Mouse (Mus musculus): ENCODE data around the gene Mark3. TPM values are rescaled to one million over a fixed set of nuclear protein-coding genes. Genes with fewer than 3 reads are reported as not detected.

Gene Mark3
- polyA plus RNA-seq, 1 experiment from 2014 or later = 70.5 TPM

- Histone ChIP-seq H3K27ac (replicated peaks; ENCODE audit: low read depth, low read length) (no peak overlapping the region), H3K36me3 (replicated peaks; ENCODE audit: control insufficient read depth, insufficient read depth, low read depth, low read length) (no peaks in the 10 kb centered on the region; the same call in 1 of the 2 replicates), H3K4me1 (ENCODE audit: control insufficient read depth, insufficient read depth, low read length) (peaks cover 6% of the 10 kb centered on the region; the same call in 1 of the 2 replicates), H3K27me3 (ENCODE audit: control insufficient read depth, insufficient read depth, low read length) (no peaks in the 10 kb centered on the region), H3K9me3 (replicated peaks; ENCODE audit: control insufficient read depth, low read length) (no peaks in the 10 kb centered on the region), H3K4me3 (ENCODE audit: low read depth, low read length) (no peak overlapping the region), H3K4me2 (ENCODE audit: low read depth, low read length) (no peak overlapping the region), H3K9ac (replicated peaks; ENCODE audit: low read length) (no peak overlapping the region)
- ATAC-seq (replicated peaks; ENCODE audit: insufficient number of reproducible peaks, low FRiP score, low TSS enrichment, low read depth) (no peak), DNase-seq (ENCODE audit: low spot score) (no peak)
- 97% methylated on average over 13 of the region's 13 CpGs for WGBS
Measured at GRCm38 (mm10) chr12:111680661-111681060, 106.3 kb downstream of the Mark3 start.

- Histone ChIP-seq H3K9ac (replicated peaks; ENCODE audit: low read length) (no peak overlapping the region), H3K4me1 (ENCODE audit: control insufficient read depth, insufficient read depth, low read length) (peaks cover 6% of the 10 kb centered on the region; the same call in 1 of the 2 replicates), H3K27ac (replicated peaks; ENCODE audit: low read depth, low read length) (no peak overlapping the region), H3K9me3 (replicated peaks; ENCODE audit: control insufficient read depth, low read length) (no peaks in the 10 kb centered on the region), H3K36me3 (replicated peaks; ENCODE audit: control insufficient read depth, insufficient read depth, low read depth, low read length) (no peaks in the 10 kb centered on the region; the same call in 1 of the 2 replicates), H3K4me2 (ENCODE audit: low read depth, low read length) (no peak overlapping the region), H3K4me3 (ENCODE audit: low read depth, low read length) (no peak overlapping the region), H3K27me3 (ENCODE audit: control insufficient read depth, insufficient read depth, low read length) (no peaks in the 10 kb centered on the region)
- WGBS = 87% methylated on average over 8 of the region's 8 CpGs
- DNase-seq (ENCODE audit: low spot score) (no peak), ATAC-seq (replicated peaks; ENCODE audit: insufficient number of reproducible peaks, low FRiP score, low TSS enrichment, low read depth) (no peak)
Measured at GRCm38 (mm10) chr12:111681305-111681704, 107.0 kb downstream of the Mark3 start.

- no peak for ATAC-seq (replicated peaks; ENCODE audit: insufficient number of reproducible peaks, low FRiP score, low TSS enrichment, low read depth)
- Histone ChIP-seq H3K4me3 (ENCODE audit: low read depth, low read length) (no peak overlapping the region), H3K9ac (replicated peaks; ENCODE audit: low read length) (no peak overlapping the region), H3K4me2 (ENCODE audit: low read depth, low read length) (no peak overlapping the region), H3K4me1 (ENCODE audit: control insufficient read depth, insufficient read depth, low read length) (peaks cover 6% of the 10 kb centered on the region; the same call in 1 of the 2 replicates), H3K27ac (replicated peaks; ENCODE audit: low read depth, low read length) (no peak overlapping the region), H3K9me3 (replicated peaks; ENCODE audit: control insufficient read depth, low read length) (no peaks in the 10 kb centered on the region), H3K36me3 (replicated peaks; ENCODE audit: control insufficient read depth, insufficient read depth, low read depth, low read length) (no peaks in the 10 kb centered on the region; the same call in 1 of the 2 replicates), H3K27me3 (ENCODE audit: control insufficient read depth, insufficient read depth, low read length) (no peaks in the 10 kb centered on the region)
- WGBS = 84% methylated on average over 5 of the region's 5 CpGs
- DNase-seq (ENCODE audit: low spot score) = no peak
Measured at GRCm38 (mm10) chr12:111682003-111682402, 107.7 kb downstream of the Mark3 start.

GRCm38 (mm10) chr12:111682806-111683205 lies 108.5 kb downstream of the Mark3 start:
- Histone ChIP-seq H3K4me1 (ENCODE audit: control insufficient read depth, insufficient read depth, low read length) (peaks cover 6% of the 10 kb centered on the region; the same call in 1 of the 2 replicates), H3K4me2 (ENCODE audit: low read depth, low read length) (no peak overlapping the region), H3K9ac (replicated peaks; ENCODE audit: low read length) (no peak overlapping the region), H3K9me3 (replicated peaks; ENCODE audit: control insufficient read depth, low read length) (no peaks in the 10 kb centered on the region), H3K27ac (replicated peaks; ENCODE audit: low read depth, low read length) (no peak overlapping the region), H3K36me3 (replicated peaks; ENCODE audit: control insufficient read depth, insufficient read depth, low read depth, low read length) (no peaks in the 10 kb centered on the region; the same call in 1 of the 2 replicates), H3K4me3 (ENCODE audit: low read depth, low read length) (no peak overlapping the region), H3K27me3 (ENCODE audit: control insufficient read depth, insufficient read depth, low read length) (no peaks in the 10 kb centered on the region)
- no peak for ATAC-seq (replicated peaks; ENCODE audit: insufficient number of reproducible peaks, low FRiP score, low TSS enrichment, low read depth)
- no peak for DNase-seq (ENCODE audit: low spot score)
- WGBS = 64% methylated on average over 5 of the region's 5 CpGs

- ATAC-seq (replicated peaks; ENCODE audit: insufficient number of reproducible peaks, low FRiP score, low TSS enrichment, low read depth) (no peak), DNase-seq (ENCODE audit: low spot score) (no peak)
- Histone ChIP-seq H3K4me2 (ENCODE audit: low read depth, low read length) (no peak overlapping the region), H3K9me3 (replicated peaks; ENCODE audit: control insufficient read depth, low read length) (no peaks in the 10 kb centered on the region), H3K4me1 (ENCODE audit: control insufficient read depth, insufficient read depth, low read length) (no peaks in the 10 kb centered on the region), H3K27me3 (ENCODE audit: control insufficient read depth, insufficient read depth, low read length) (no peaks in the 10 kb centered on the region), H3K4me3 (ENCODE audit: low read depth, low read length) (no peak overlapping the region), H3K36me3 (replicated peaks; ENCODE audit: control insufficient read depth, insufficient read depth, low read depth, low read length) (no peaks in the 10 kb centered on the region; the same call in 1 of the 2 replicates), H3K27ac (replicated peaks; ENCODE audit: low read depth, low read length) (no peak overlapping the region), H3K9ac (replicated peaks; ENCODE audit: low read length) (no peak overlapping the region)
- 91% methylated on average over 4 of the region's 4 CpGs for WGBS
Measured at GRCm38 (mm10) chr12:111686390-111686789, 112.1 kb downstream of the Mark3 start.

GRCm38 (mm10) chr12:111687350-111688068 lies 113.2 kb downstream of the Mark3 start:
- Histone ChIP-seq H3K27me3 (ENCODE audit: control insufficient read depth, insufficient read depth, low read length) (no peaks in the 10 kb centered on the region), H3K9me3 (replicated peaks; ENCODE audit: control insufficient read depth, low read length) (no peaks in the 10 kb centered on the region), H3K4me3 (ENCODE audit: low read depth, low read length) (no peak overlapping the region), H3K4me2 (ENCODE audit: low read depth, low read length) (no peak overlapping the region), H3K4me1 (ENCODE audit: control insufficient read depth, insufficient read depth, low read length) (no peaks in the 10 kb centered on the region), H3K27ac (replicated peaks; ENCODE audit: low read depth, low read length) (no peak overlapping the region), H3K36me3 (replicated peaks; ENCODE audit: control insufficient read depth, insufficient read depth, low read depth, low read length) (no peaks in the 10 kb centered on the region; the same call in 1 of the 2 replicates), H3K9ac (replicated peaks; ENCODE audit: low read length) (no peak overlapping the region)
- 40% methylated on average over 14 of the region's 14 CpGs for WGBS
- DNase-seq (ENCODE audit: low spot score) (no peak), ATAC-seq (replicated peaks; ENCODE audit: insufficient number of reproducible peaks, low FRiP score, low TSS enrichment, low read depth) (no peak)

- ATAC-seq (replicated peaks; ENCODE audit: insufficient number of reproducible peaks, low FRiP score, low TSS enrichment, low read depth) (no peak), DNase-seq (ENCODE audit: low spot score) (no peak)
- WGBS = 39% methylated on average over 2 of the region's 2 CpGs
- no peaks in the 10 kb centered on the region for H3K9me3 ChIP-seq (replicated peaks; ENCODE audit: control insufficient read depth, low read length)
- no peak overlapping the region for H3K4me3 ChIP-seq (ENCODE audit: low read depth, low read length)
- H3K4me1 ChIP-seq (ENCODE audit: control insufficient read depth, insufficient read depth, low read length) = no peaks in the 10 kb centered on the region
- no peak overlapping the region for H3K27ac ChIP-seq (replicated peaks; ENCODE audit: low read depth, low read length)
- no peaks in the 10 kb centered on the region for H3K27me3 ChIP-seq (ENCODE audit: control insufficient read depth, insufficient read depth, low read length)
- no peak overlapping the region for H3K9ac ChIP-seq (replicated peaks; ENCODE audit: low read length)
- no peaks in the 10 kb centered on the region for H3K36me3 ChIP-seq (replicated peaks; ENCODE audit: control insufficient read depth, insufficient read depth, low read depth, low read length)
- H3K4me2 ChIP-seq (ENCODE audit: low read depth, low read length) = no peak overlapping the region
Measured at GRCm38 (mm10) chr12:111688069-111688428, 113.7 kb downstream of the Mark3 start.

GRCm38 (mm10) chr12:111689426-111689825 lies 115.1 kb downstream of the Mark3 start:
- Histone ChIP-seq H3K9me3 (replicated peaks; ENCODE audit: control insufficient read depth, low read length) (no peaks in the 10 kb centered on the region), H3K4me1 (ENCODE audit: control insufficient read depth, insufficient read depth, low read length) (peaks cover 11% of the 10 kb centered on the region), H3K27ac (replicated peaks; ENCODE audit: low read depth, low read length) (no peak overlapping the region), H3K4me2 (ENCODE audit: low read depth, low read length) (no peak overlapping the region), H3K9ac (replicated peaks; ENCODE audit: low read length) (no peak overlapping the region), H3K4me3 (ENCODE audit: low read depth, low read length) (no peak overlapping the region), H3K36me3 (replicated peaks; ENCODE audit: control insufficient read depth, insufficient read depth, low read depth, low read length) (no peaks in the 10 kb centered on the region), H3K27me3 (ENCODE audit: control insufficient read depth, insufficient read depth, low read length) (no peaks in the 10 kb centered on the region)
- WGBS = 92% methylated on average over 11 of the region's 11 CpGs
- DNase-seq (ENCODE audit: low spot score) = no peak
- ATAC-seq (replicated peaks; ENCODE audit: insufficient number of reproducible peaks, low FRiP score, low TSS enrichment, low read depth) = no peak
